Mouse (Mus musculus): ENCODE measurements around the gene Rasgrf1.

GRCm38 (mm10) chr9:89988053-89988452 lies 78.3 kb downstream of the Rasgrf1 start:
- TF ChIP-seq POLR2A (IDR thresholded peaks at IDR 0.05; ENCODE audit: control insufficient read depth in 1 of 2, insufficient read depth in 1 of 2, low read depth in 1 of 2, low read length in 2 of 2, poor library complexity in 1 of 2) (no peak), CHD1 (IDR thresholded peaks at IDR 0.05; ENCODE audit: low read depth, low read length) (no peak), CTCF (IDR thresholded peaks at IDR 0.05 in 2 of 3, conservative IDR thresholded peaks at IDR 0.05 in 1 of 3; ENCODE audit: control insufficient read depth in 1 of 3, insufficient read depth in 1 of 3, low read depth in 2 of 3, low read length in 3 of 3, poor library complexity in 1 of 3, severe bottlenecking in 1 of 3) (no peak), MAZ (IDR thresholded peaks at IDR 0.05; ENCODE audit: low read depth, low read length) (no peak)
